In genomic region chr8:70840590-70840989, GRCm38 (mm10) we compare ENCODE assay signal across 10 mouse cellular contexts. TPM values are rescaled to one million over a fixed set of nuclear protein-coding genes. Genes with fewer than 3 reads are reported as not detected.
DNase-seq lines count a peak whose midpoint lies in the region; ATAC-seq and TF ChIP-seq lines count a peak whose summit lies in the region.
"Had no signal": no experiment of that assay in that cellular context is flagged by ENCODE, and none has a peak within 500 bp of the region (broad histone marks: within the 10 kb centered on the region; RNA-seq: fewer than 3 reads in every experiment).

No protein-coding gene starts in this region.

- no peak overlapping the region for H3K9ac ChIP-seq in heart, embryonic 13.5 days
- H3K9ac ChIP-seq in liver, embryonic 16.5 days (ENCODE audit: low read depth, low read length): peak overlapping the region; percentile 91
- H3K9ac ChIP-seq: limb, embryonic 13.5 days had no signal

- DNase-seq in heart, postnatal 36 days: no peak
- peak; percentile 88 for DNase-seq in kidney, adult 2 months
- no peak for DNase-seq in frontal cortex, postnatal 14 days (ENCODE audit: low spot score in 2 of 2)
- no peak for DNase-seq in gastrocnemius, postnatal 10 days
- DNase-seq in ovary, postnatal 14 days (ENCODE audit: low spot score): no peak

- intact Hi-C loops in heart, postnatal 36 days (cut with DNase I): loop anchor here (5.0 kb wide), 1 partner anchor 68 kb away; no protein-coding TSS in a partner anchor

- ATAC-seq in heart, embryonic 13.5 days (ENCODE audit: extremely low read depth, insufficient number of reproducible peaks, low FRiP score, low TSS enrichment): no peak
- ATAC-seq in liver, embryonic 16.5 days (ENCODE audit: low read depth): no peak

- peaks cover 20% of the 10 kb centered on the region for H3K4me1 ChIP-seq in heart, embryonic 13.5 days
- peaks cover 5% of the 10 kb centered on the region for H3K4me1 ChIP-seq in bone marrow, adult 2 months (ENCODE audit: control insufficient read depth, insufficient read depth, low read length)
- peaks cover 3% of the 10 kb centered on the region; the same call in 1 of the 2 replicates for H3K4me1 ChIP-seq in kidney, adult 2 months (ENCODE audit: control insufficient read depth, insufficient read depth, low read length)
- H3K4me1 ChIP-seq in liver, embryonic 16.5 days (ENCODE audit: control insufficient read depth, low read depth, low read length): peaks cover 81% of the 10 kb centered on the region

- H3K9me3 ChIP-seq in heart, embryonic 13.5 days: no peaks in the 10 kb centered on the region
- H3K9me3 ChIP-seq in liver, embryonic 16.5 days (replicated peaks; ENCODE audit: control insufficient read depth, low read length): no peaks in the 10 kb centered on the region
- H3K9me3 ChIP-seq: limb, embryonic 13.5 days had no signal

- H3K27ac ChIP-seq in heart, embryonic 13.5 days (replicated peaks): peak overlapping the region; percentile 60
- H3K27ac ChIP-seq in bone marrow, adult 2 months (ENCODE audit: control insufficient read depth, insufficient read depth, low read depth, low read length, poor library complexity): peak overlapping the region; percentile 93
- peak overlapping the region; percentile 60; the same call in 1 of the 2 replicates for H3K27ac ChIP-seq in kidney, adult 2 months (ENCODE audit: insufficient read depth, low read depth, low read length)
- peak overlapping the region; percentile 97 for H3K27ac ChIP-seq in liver, embryonic 16.5 days (ENCODE audit: low read length)

- no peak overlapping the region for H3K4me3 ChIP-seq in heart, embryonic 13.5 days
- no peak overlapping the region for H3K4me3 ChIP-seq in bone marrow, adult 2 months (replicated peaks; ENCODE audit: control insufficient read depth, low read depth, low read length)
- H3K4me3 ChIP-seq in kidney, adult 2 months (ENCODE audit: insufficient read depth, low read depth, low read length): no peak overlapping the region
- H3K4me3 ChIP-seq in liver, embryonic 16.5 days (ENCODE audit: low read depth, low read length): peak overlapping the region; percentile 72

- peaks cover 27% of the 10 kb centered on the region for H3K27me3 ChIP-seq in heart, embryonic 13.5 days (replicated peaks)
- no peaks in the 10 kb centered on the region for H3K27me3 ChIP-seq in kidney, adult 2 months (replicated peaks; ENCODE audit: control insufficient read depth, insufficient read depth, low read length)
- H3K27me3 ChIP-seq in liver, embryonic 16.5 days (ENCODE audit: control insufficient read depth, insufficient read depth, low read depth, low read length): no peaks in the 10 kb centered on the region
- H3K27me3 ChIP-seq: limb, embryonic 13.5 days had no signal

- TF ChIP-seq CTCF in bone marrow, adult 2 months (IDR thresholded peaks at IDR 0.05; ENCODE audit: control insufficient read depth, insufficient read depth, low read length): no peak
- TF ChIP-seq CTCF in kidney, adult 2 months (conservative IDR thresholded peaks at IDR 0.05; ENCODE audit: insufficient read depth, insufficient read length, low read depth, low read length): no peak

- peak overlapping the region; percentile 94 for H3K4me2 ChIP-seq in heart, embryonic 13.5 days
- peak overlapping the region; percentile 85 for H3K4me2 ChIP-seq in liver, embryonic 16.5 days (ENCODE audit: low read depth, low read length)

- peaks cover 5% of the 10 kb centered on the region; the same call in 1 of the 2 replicates for H3K36me3 ChIP-seq in heart, embryonic 13.5 days
- H3K36me3 ChIP-seq in kidney, adult 2 months (ENCODE audit: control insufficient read depth, insufficient read depth, low read length): no peaks in the 10 kb centered on the region
- H3K36me3 ChIP-seq in liver, embryonic 16.5 days (ENCODE audit: control insufficient read depth, insufficient read depth): peaks cover 12% of the 10 kb centered on the region

- no peak for TF ChIP-seq POLR2A in bone marrow, adult 2 months (IDR thresholded peaks at IDR 0.05; ENCODE audit: borderline replicate concordance, control insufficient read depth, low read depth, low read length)
- no peak for TF ChIP-seq POLR2A in kidney, adult 2 months (IDR thresholded peaks at IDR 0.05; ENCODE audit: low read depth, low read length)

- 49% methylated on average over 10 of the region's 10 CpGs for WGBS in heart, embryonic 13.5 days
- 53% methylated on average over 10 of the region's 10 CpGs for WGBS in bone marrow, adult 2 months
- WGBS in kidney, adult 2 months: 26% methylated on average over 10 of the region's 10 CpGs
- WGBS in liver, embryonic 16.5 days (ENCODE audit: insufficient replicate concordance): 41% methylated on average over 10 of the region's 10 CpGs

RNA-seq across cellular contexts. Expression of gene Arrdc2, which starts 1.1 kb away (rescaled TPM):
- 1.9 and 2.4 TPM in 2 replicates for polyA plus RNA-seq in heart, embryonic 13.5 days (2015; fragmentation: Nextera tagmentation; extraction: Ambion mirVana)
- total RNA-seq in heart, postnatal 36 days (2021): 10 to 100 TPM; 11.3 to 11.4 TPM
- polyA plus RNA-seq in bone marrow, adult 2 months (2011; ENCODE audit: insufficient read depth, insufficient read length, low replicate concordance, missing spikeins): 19.1 and 44.8 TPM in 2 replicates
- 19.8 and 26.2 TPM in 2 replicates for polyA plus RNA-seq in kidney, adult 2 months (2012; rRNA removed)
- polyA plus RNA-seq in liver, embryonic 16.5 days (2015; fragmentation: Nextera tagmentation; extraction: Ambion mirVana): 11.6 and 13.5 TPM in 2 replicates
- 10 to 100 TPM in 1 of 2 experiments, 1 to 10 TPM in 1; 4.3 to 27.1 TPM for total RNA-seq in gastrocnemius, postnatal 10 days (2021)

RNA-seq across cellular contexts. Expression of gene Kcnn1, which starts 22.5 kb away (rescaled TPM):
- 1.5 TPM in 2 replicates for polyA plus RNA-seq in heart, embryonic 13.5 days (2015; fragmentation: Nextera tagmentation; extraction: Ambion mirVana)
- total RNA-seq in heart, postnatal 36 days (2021): 10 to 100 TPM; 10.4 to 13.6 TPM
- polyA plus RNA-seq in bone marrow, adult 2 months (2011; ENCODE audit: insufficient read depth, insufficient read length, low replicate concordance, missing spikeins): not detected in 2 replicates
- 9.4 and 11.0 TPM in 2 replicates for polyA plus RNA-seq in kidney, adult 2 months (2012; rRNA removed)
- 0.20 and 0.46 TPM in 2 replicates for polyA plus RNA-seq in liver, embryonic 16.5 days (2015; fragmentation: Nextera tagmentation; extraction: Ambion mirVana)
- total RNA-seq in gastrocnemius, postnatal 10 days (2021): 1 to 10 TPM; 3.7 to 3.8 TPM
- total RNA-seq: neutrophil, adult 5-6 weeks had no signal

RNA-seq across cellular contexts. Expression of gene Il12rb1, which starts 32.3 kb away (rescaled TPM):
- not detected in 2 replicates for polyA plus RNA-seq in heart, embryonic 13.5 days (2015; fragmentation: Nextera tagmentation; extraction: Ambion mirVana)
- total RNA-seq in heart, postnatal 36 days (2021): not detected
- polyA plus RNA-seq in bone marrow, adult 2 months (2011; ENCODE audit: insufficient read depth, insufficient read length, low replicate concordance, missing spikeins): 0.36 and 1.9 TPM in 2 replicates
- polyA plus RNA-seq in kidney, adult 2 months (2012; rRNA removed): 0.42 and 0.48 TPM in 2 replicates
- 0.06 and 0.35 TPM in 2 replicates for polyA plus RNA-seq in liver, embryonic 16.5 days (2015; fragmentation: Nextera tagmentation; extraction: Ambion mirVana)
- total RNA-seq in gastrocnemius, postnatal 10 days (2021): under 1 TPM; 0.16 to 0.23 TPM

RNA-seq across cellular contexts. Expression of gene Ccdc124, which starts 33.1 kb away (rescaled TPM):
- polyA plus RNA-seq in heart, embryonic 13.5 days (2015; fragmentation: Nextera tagmentation; extraction: Ambion mirVana): 88.5 and 89.0 TPM in 2 replicates
- total RNA-seq in heart, postnatal 36 days (2021): 10 to 100 TPM; 45.2 to 49.4 TPM
- polyA plus RNA-seq in bone marrow, adult 2 months (2011; ENCODE audit: insufficient read depth, insufficient read length, low replicate concordance, missing spikeins): 27.6 and 41.7 TPM in 2 replicates
- polyA plus RNA-seq in kidney, adult 2 months (2012; rRNA removed): 48.9 and 49.2 TPM in 2 replicates
- polyA plus RNA-seq in liver, embryonic 16.5 days (2015; fragmentation: Nextera tagmentation; extraction: Ambion mirVana): 42.5 and 43.1 TPM in 2 replicates
- 10 to 100 TPM; 42.8 to 45.0 TPM for total RNA-seq in gastrocnemius, postnatal 10 days (2021)

RNA-seq across cellular contexts. Expression of gene Mast3, which starts 35.7 kb away (rescaled TPM):
- 5.6 and 6.7 TPM in 2 replicates for polyA plus RNA-seq in heart, embryonic 13.5 days (2015; fragmentation: Nextera tagmentation; extraction: Ambion mirVana)
- 1 to 10 TPM; 6.4 to 8.9 TPM for total RNA-seq in heart, postnatal 36 days (2021)
- 20.5 and 70.7 TPM in 2 replicates for polyA plus RNA-seq in bone marrow, adult 2 months (2011; ENCODE audit: insufficient read depth, insufficient read length, low replicate concordance, missing spikeins)
- 25.3 and 27.4 TPM in 2 replicates for polyA plus RNA-seq in kidney, adult 2 months (2012; rRNA removed)
- polyA plus RNA-seq in liver, embryonic 16.5 days (2015; fragmentation: Nextera tagmentation; extraction: Ambion mirVana): 7.5 and 9.0 TPM in 2 replicates
- 1 to 10 TPM; 7.2 to 8.9 TPM for total RNA-seq in gastrocnemius, postnatal 10 days (2021)
